Mouse (Mus musculus) stomach, embryonic 14.5 days (tissue): ENCODE results near the gene Nme6. TPM values are rescaled to one million over a fixed set of nuclear protein-coding genes. Genes with fewer than 3 reads are reported as not detected.

Experiments
- ATAC-seq: fragments of 200-750 bp; cut with Nextera tagmentation; 2 replicates; pipeline ENCODE4 v1.8.0; 2017; ENCODE audit warnings: low read depth, moderate TSS enrichment; ENCODE audit not compliant: insufficient number of reproducible peaks, insufficient read depth, low FRiP score
- H3K27ac ChIP-seq: fragments of 300-500 bp; sonication (generic); 2 replicates; pipeline ENCODE4 v1.5.1; 2014; ENCODE audit warnings: mild to moderate bottlenecking, low read length, moderate library complexity, mixed read lengths
- H3K27me3 ChIP-seq: fragments of 300-500 bp; sonication (generic); 2 replicates; pipeline ENCODE4 v1.6.1; 2014; ENCODE audit warnings: low read length, control low read depth, mixed read lengths; ENCODE audit not compliant: control insufficient read depth, insufficient read depth
- H3K36me3 ChIP-seq: fragments of 300-500 bp; sonication (generic); 2 replicates; pipeline ENCODE4 v1.6.1; 2014; ENCODE audit warnings: mild to moderate bottlenecking, control low read depth, low read length, moderate library complexity, mixed read lengths; ENCODE audit not compliant: control insufficient read depth, insufficient read depth
- H3K4me1 ChIP-seq: fragments of 300-500 bp; sonication (generic); 2 replicates; pipeline ENCODE4 v1.6.1; 2014; ENCODE audit warnings: low read length, control low read depth, mixed read lengths; ENCODE audit not compliant: control insufficient read depth, insufficient read depth
- H3K4me2 ChIP-seq: fragments of 300-500 bp; sonication (generic); replicated peaks from 2 replicates; pipeline ENCODE4 v1.6.1; 2014; ENCODE audit warnings: low read depth, low read length, control low read depth
- H3K4me3 ChIP-seq: fragments of 300-500 bp; sonication (generic); 2 replicates; pipeline ENCODE4 v1.5.1; 2014; ENCODE audit warnings: low read depth, low read length, control low read depth
- H3K9ac ChIP-seq: fragments of 300-500 bp; sonication (generic); replicated peaks from 2 replicates; pipeline ENCODE4 v1.6.1; 2014; ENCODE audit warnings: low read depth, mild to moderate bottlenecking, control low read depth, low read length, moderate library complexity, mixed read lengths
- H3K9me3 ChIP-seq: fragments of 300-500 bp; sonication (generic); 2 replicates; pipeline ENCODE4 v1.6.1; 2016; ENCODE audit warnings: low read depth, low read length, control low read depth; ENCODE audit not compliant: control insufficient read depth
- WGBS: fragments of 180-500 bp; shearing (Covaris S2); extraction: QIAGEN DNeasy Blood & Tissue Kit; methylation state at CpG from one replicate; pipeline ENCODE4 v1.1.7; 2014; 5-methylcytosine and 5-hydroxymethylcytosine counted together
- polyA plus RNA-seq: library from polyadenylated mRNA; unstranded; fragments of >200 nt; fragmentation: Nextera tagmentation; extraction: Ambion mirVana; gene quantifications from 2 replicates; pipeline ENCODE4 v1.2.1, GENCODE M21; 2014

Nme6 gene
- polyA plus RNA-seq, 1 experiment from 2014 or later, result 74.0 TPM

DNA sequence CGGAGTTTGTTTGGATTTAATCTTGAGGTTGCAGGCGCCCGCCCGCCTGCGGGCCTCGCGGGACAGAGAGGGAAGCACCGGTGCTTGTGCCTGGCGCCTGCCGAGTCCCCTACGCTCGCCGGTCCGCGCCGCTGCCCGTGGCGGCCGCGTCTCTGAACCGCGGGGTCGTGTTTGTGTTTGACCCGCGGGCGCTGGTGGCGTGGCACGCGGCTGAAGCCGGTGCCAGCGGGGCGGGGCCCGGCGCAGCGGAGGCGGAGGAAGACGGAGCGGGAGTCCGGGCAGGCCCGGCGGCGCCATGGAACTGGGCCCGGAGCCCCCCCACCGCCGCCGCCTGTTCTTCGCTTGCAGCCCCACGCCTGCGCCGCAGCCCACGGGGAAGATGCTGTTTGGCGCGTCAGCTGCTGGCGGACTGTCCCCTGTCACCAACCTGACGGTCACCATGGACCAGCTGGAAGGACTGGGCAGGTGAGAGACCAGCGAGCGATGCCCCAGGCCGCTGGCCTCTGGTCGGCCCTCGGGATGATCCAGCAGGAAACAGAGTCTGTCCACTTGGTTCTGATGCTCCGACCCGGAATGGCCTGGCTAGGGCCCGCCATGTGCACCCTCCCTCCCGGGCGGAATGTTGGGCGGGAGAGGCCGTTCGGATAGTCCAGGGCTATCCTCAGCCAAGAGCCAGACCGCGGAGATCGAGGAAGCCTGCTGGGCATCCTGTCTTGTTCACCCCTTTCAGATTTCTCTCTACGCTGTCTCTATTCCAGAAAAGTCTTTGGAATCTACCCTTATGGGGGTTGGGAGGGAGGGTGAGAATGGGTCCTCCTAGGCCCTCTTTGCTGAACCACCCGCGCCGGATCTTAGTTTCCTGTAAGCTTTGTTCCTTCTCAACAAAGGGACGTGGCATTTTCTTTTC, 43.4 kb downstream of the Nme6 start:
- Histone ChIP-seq H3K4me1 (0 out of 2 replicates have a peak, but pooled peaks cover 10% of the 10 kb centered on the region), H3K27me3 (no peaks in the 10 kb centered on the region), H3K36me3 (peaks cover 29% of the 10 kb centered on the region), H3K4me3 (peak overlapping the region; percentile 99), H3K9me3 (no peaks in the 10 kb centered on the region), H3K9ac (peak overlapping the region; percentile 97), H3K27ac (peak overlapping the region; percentile 94), H3K4me2 (peak overlapping the region; percentile 74)
- 0% methylated on average over 61 of the region's 76 CpGs for WGBS
- peak; percentile 53 for ATAC-seq

DNA sequence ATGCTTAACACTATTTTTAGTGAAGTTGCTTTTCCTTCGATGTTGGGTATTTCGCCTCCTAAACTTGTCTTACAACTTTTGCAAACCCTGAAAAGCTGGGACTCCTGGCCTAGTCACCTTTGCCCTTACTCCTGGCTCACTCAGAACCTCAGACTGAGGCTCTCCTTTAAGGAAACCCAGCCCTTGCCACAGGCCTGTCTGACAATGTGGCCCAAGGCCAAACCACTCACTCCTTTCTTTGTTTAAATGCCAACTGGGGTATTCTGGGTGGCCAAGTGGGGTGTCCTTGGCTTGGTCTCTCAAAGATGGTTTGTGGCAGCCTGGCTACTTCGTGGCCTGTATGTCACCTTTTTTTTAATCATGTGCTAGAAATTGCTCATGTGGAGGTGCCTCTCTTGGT, 44.2 kb downstream of the Nme6 start:
- peak overlapping the region; percentile 74 for H3K4me2 ChIP-seq
- H3K9me3 ChIP-seq, result no peaks in the 10 kb centered on the region
- H3K9ac ChIP-seq, result peak overlapping the region; percentile 97
- peak overlapping the region; percentile 94; the same call in 1 of the 2 replicates for H3K27ac ChIP-seq
- H3K27me3 ChIP-seq, result no peaks in the 10 kb centered on the region
- H3K36me3 ChIP-seq, result peaks cover 36% of the 10 kb centered on the region
- 2% methylated on average over 3 of the region's 3 CpGs for WGBS
- H3K4me3 ChIP-seq, result peak overlapping the region; percentile 99
- ATAC-seq, result no peak
- 0 out of 2 replicates have a peak, but pooled peaks cover 7% of the 10 kb centered on the region for H3K4me1 ChIP-seq

GRCm38 (mm10) chr9:109877666-109878065, 45.1 kb downstream of the Nme6 start:
- 82% methylated on average over 5 of the region's 5 CpGs for WGBS
- ATAC-seq, result no peak
- no peak overlapping the region; the same call in 1 of the 2 replicates for H3K9ac ChIP-seq
- peak overlapping the region; percentile 99 for H3K4me3 ChIP-seq
- peaks cover 45% of the 10 kb centered on the region for H3K36me3 ChIP-seq
- H3K27ac ChIP-seq, result no peak overlapping the region
- H3K9me3 ChIP-seq, result no peaks in the 10 kb centered on the region
- H3K27me3 ChIP-seq, result no peaks in the 10 kb centered on the region
- 0 out of 2 replicates have a peak, but pooled peaks cover 7% of the 10 kb centered on the region for H3K4me1 ChIP-seq
- H3K4me2 ChIP-seq, result peak overlapping the region; percentile 74

- no peak overlapping the region for H3K4me3 ChIP-seq
- no peak overlapping the region for H3K4me2 ChIP-seq
- no peak for ATAC-seq
- H3K27ac ChIP-seq, result no peak overlapping the region
- H3K9me3 ChIP-seq, result no peaks in the 10 kb centered on the region
- 78% methylated on average over 1 of the region's 1 CpGs for WGBS
- H3K4me1 ChIP-seq, result 0 out of 2 replicates have a peak, but pooled peaks cover 7% of the 10 kb centered on the region
- H3K9ac ChIP-seq, result no peak overlapping the region
- peaks cover 58% of the 10 kb centered on the region for H3K36me3 ChIP-seq
- H3K27me3 ChIP-seq, result no peaks in the 10 kb centered on the region
Observed at GRCm38 (mm10) chr9:109879305-109879704, 46.8 kb downstream of the Nme6 start.

GRCm38 (mm10) chr9:109886259-109886658, 53.7 kb downstream of the Nme6 start:
- Histone ChIP-seq H3K4me3 (no peak overlapping the region), H3K27ac (no peak overlapping the region), H3K9ac (no peak overlapping the region), H3K36me3 (peaks cover 94% of the 10 kb centered on the region), H3K4me1 (no peaks in the 10 kb centered on the region), H3K4me2 (no peak overlapping the region), H3K27me3 (no peaks in the 10 kb centered on the region), H3K9me3 (no peaks in the 10 kb centered on the region)
- WGBS, result 86% methylated on average over 4 of the region's 4 CpGs
- ATAC-seq, result no peak

DNA sequence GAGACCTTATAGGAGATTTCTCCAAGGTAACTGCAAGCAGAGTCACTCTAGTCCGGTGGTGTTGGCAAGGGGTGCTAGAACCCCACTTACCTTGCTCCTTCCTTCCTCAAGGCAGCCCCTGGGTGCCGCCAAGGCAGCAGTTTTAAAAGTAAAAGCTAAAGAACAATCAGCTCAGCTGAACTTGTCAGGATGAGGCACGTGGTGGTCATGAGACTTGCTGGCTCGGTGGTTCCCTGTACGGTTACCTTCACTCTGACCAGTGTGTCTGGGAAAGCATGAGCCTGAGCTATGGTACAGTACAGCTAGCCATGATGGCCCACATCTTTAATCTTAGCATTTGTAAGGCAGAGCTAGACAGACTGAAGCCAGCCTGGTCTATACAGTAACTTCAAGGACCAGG, 54.8 kb downstream of the Nme6 start:
- no peak overlapping the region for H3K27ac ChIP-seq
- H3K9ac ChIP-seq, result no peak overlapping the region
- H3K27me3 ChIP-seq, result no peaks in the 10 kb centered on the region
- 93% methylated on average over 5 of the region's 5 CpGs for WGBS
- H3K9me3 ChIP-seq, result no peaks in the 10 kb centered on the region
- no peak for ATAC-seq
- no peak overlapping the region for H3K4me2 ChIP-seq
- H3K36me3 ChIP-seq, result peaks cover 96% of the 10 kb centered on the region
- no peaks in the 10 kb centered on the region for H3K4me1 ChIP-seq
- H3K4me3 ChIP-seq, result no peak overlapping the region

- no peak overlapping the region for H3K4me3 ChIP-seq
- H3K4me2 ChIP-seq, result no peak overlapping the region
- H3K36me3 ChIP-seq, result peaks cover 82% of the 10 kb centered on the region
- H3K27ac ChIP-seq, result no peak overlapping the region
- no peaks in the 10 kb centered on the region for H3K9me3 ChIP-seq
- no peak for ATAC-seq
- WGBS, result 92% methylated on average over 8 of the region's 8 CpGs
- no peaks in the 10 kb centered on the region for H3K27me3 ChIP-seq
- H3K4me1 ChIP-seq, result no peaks in the 10 kb centered on the region; the same call in 1 of the 2 replicates
- H3K9ac ChIP-seq, result no peak overlapping the region
Observed at GRCm38 (mm10) chr9:109891501-109891900, 59.0 kb downstream of the Nme6 start.
